Mouse (Mus musculus) kidney, embryonic 15.5 days (tissue): ENCODE measurements around the gene Tnk1. TPM values are rescaled to one million over a fixed set of nuclear protein-coding genes. Genes with fewer than 3 reads are reported as not detected.

Experiments
- ATAC-seq: fragments of 200-750 bp; cut with Nextera tagmentation; replicated peaks from 2 replicates; pipeline ENCODE4 v1.8.0; 2017; ENCODE audit warnings: moderate TSS enrichment; ENCODE audit not compliant: low FRiP score
- H3K27ac ChIP-seq: fragments of 300-500 bp; sonication (generic); 2 replicates; pipeline ENCODE4 v1.5.1; 2015; ENCODE audit warnings: mild to moderate bottlenecking, inconsistent platforms
- H3K27me3 ChIP-seq: fragments of 300-500 bp; sonication (generic); 2 replicates; pipeline ENCODE4 v1.6.1; 2015; ENCODE audit warnings: inconsistent platforms
- H3K36me3 ChIP-seq: fragments of 300-500 bp; sonication (generic); 2 replicates; pipeline ENCODE4 v1.6.1; 2015; ENCODE audit warnings: inconsistent platforms
- H3K4me1 ChIP-seq: fragments of 300-500 bp; sonication (generic); 2 replicates; pipeline ENCODE4 v1.6.1; 2015; ENCODE audit warnings: inconsistent platforms
- H3K4me2 ChIP-seq: fragments of 300-500 bp; sonication (generic); 2 replicates; pipeline ENCODE4 v1.6.1; 2015; ENCODE audit warnings: moderate library complexity, mild to moderate bottlenecking, inconsistent platforms
- H3K4me3 ChIP-seq: fragments of 300-500 bp; sonication (generic); replicated peaks from 2 replicates; pipeline ENCODE4 v1.5.1; 2015; ENCODE audit warnings: mild to moderate bottlenecking, inconsistent platforms
- H3K9ac ChIP-seq: fragments of 300-500 bp; sonication (generic); 2 replicates; pipeline ENCODE4 v1.6.1; 2015; ENCODE audit warnings: mild to moderate bottlenecking, inconsistent platforms
- H3K9me3 ChIP-seq: fragments of 300-500 bp; sonication (generic); replicated peaks from 2 replicates; pipeline ENCODE4 v1.6.1; 2016; ENCODE audit warnings: inconsistent platforms
- WGBS: fragments of 180-500 bp; shearing (Covaris S2); methylation state at CpG from one replicate; pipeline ENCODE4 v1.1.7; 2015; ENCODE audit warnings: mixed read lengths; 5-methylcytosine and 5-hydroxymethylcytosine counted together
- microRNA-seq: library from miRNA; unstranded; fragments of <30 nt; microRNA quantifications from one replicate; pipeline ENCODE4, GENCODE M21; 2016
- polyA plus RNA-seq: library from polyadenylated mRNA; unstranded; fragments of >200 nt; fragmentation: Nextera tagmentation; extraction: Ambion mirVana; gene quantifications from 2 replicates; pipeline ENCODE4 v1.2.1, GENCODE M21; 2015

Tnk1 gene
- polyA plus RNA-seq, 1 experiment from 2014 or later = 7.3 TPM

GRCm38 (mm10) chr11:69806378-69806777, 52.2 kb downstream of the Tnk1 start:
- Histone ChIP-seq H3K4me1 (peaks cover 38% of the 10 kb centered on the region), H3K4me2 (no peak overlapping the region), H3K9me3 (no peaks in the 10 kb centered on the region), H3K36me3 (no peaks in the 10 kb centered on the region), H3K27me3 (peaks cover 44% of the 10 kb centered on the region), H3K27ac (no peak overlapping the region), H3K4me3 (no peak overlapping the region), H3K9ac (no peak overlapping the region)
- WGBS = 88% methylated on average over 4 of the region's 4 CpGs
- no peak for ATAC-seq

DNA sequence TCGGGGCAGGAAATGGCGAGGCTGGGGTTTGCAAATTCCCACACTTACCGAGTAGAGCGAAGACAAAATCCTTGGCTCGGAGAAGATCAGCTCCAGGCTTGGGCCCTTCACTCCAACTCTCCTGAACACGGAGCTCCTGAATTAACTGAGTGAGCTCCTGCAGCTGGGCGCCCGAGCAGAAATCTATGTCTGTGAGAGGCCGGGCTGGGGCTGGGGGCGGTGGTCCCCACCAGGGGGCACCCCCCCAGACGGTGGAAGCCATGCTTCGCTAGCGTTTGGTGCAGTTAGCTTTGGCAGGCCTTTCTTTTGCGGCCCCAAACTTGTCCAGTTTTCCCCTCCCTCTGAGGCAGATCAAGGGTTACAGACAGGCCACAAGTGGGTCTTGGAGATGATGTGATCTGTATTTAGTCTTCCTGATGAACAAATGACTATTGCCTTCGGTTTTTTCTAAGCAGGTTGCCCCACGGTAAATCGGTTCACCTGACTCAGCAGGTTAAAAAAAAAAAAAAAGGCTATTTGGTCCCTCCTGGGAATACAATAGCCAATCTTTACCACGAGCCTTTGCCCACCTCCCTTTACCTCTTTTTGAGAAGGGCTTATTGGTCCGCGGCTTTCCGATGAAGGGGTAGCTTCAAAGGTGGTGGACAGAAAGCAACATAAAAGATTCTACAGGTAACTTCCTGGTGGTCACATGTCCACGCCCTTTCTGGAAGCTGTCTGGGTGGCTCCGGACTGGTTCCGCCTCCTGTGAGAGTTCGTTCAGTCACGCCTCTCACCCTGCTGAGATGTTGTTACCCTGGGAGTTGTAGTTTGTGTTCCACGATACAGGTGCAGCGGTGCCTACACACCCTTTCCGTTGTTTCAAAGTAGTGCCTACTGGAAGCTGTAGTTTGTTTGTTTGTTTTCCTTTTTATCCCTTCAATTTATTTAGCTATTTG, 53.3 kb downstream of the Tnk1 start, which contains the start of gene Tmem102:
TSS of gene Tmem102 (minus strand) at position 653 of the 938 bp plus-strand sequence.
- 6% methylated on average over 29 of the region's 29 CpGs for WGBS
- Histone ChIP-seq H3K27ac (no peak within 1 kb of the TSS), H3K4me2 (peak within 1 kb of the TSS; percentile 93), H3K9ac (peak within 1 kb of the TSS; percentile 46), H3K4me3 (peak within 1 kb of the TSS; percentile 61), H3K9me3 (no peaks in the 10 kb centered on the region), H3K27me3 (peaks cover 47% of the 10 kb centered on the region), H3K36me3 (no peaks in the 10 kb centered on the region), H3K4me1 (peaks cover 49% of the 10 kb centered on the region)
- no peak for ATAC-seq

GRCm38 (mm10) chr11:69804652-69804940, 53.9 kb downstream of the Tnk1 start:
- no peaks in the 10 kb centered on the region for H3K9me3 ChIP-seq
- H3K36me3 ChIP-seq = no peaks in the 10 kb centered on the region
- peak overlapping the region; percentile 46 for H3K9ac ChIP-seq
- H3K27me3 ChIP-seq = peaks cover 47% of the 10 kb centered on the region
- WGBS = 7% methylated on average over 12 of the region's 12 CpGs
- H3K27ac ChIP-seq = no peak overlapping the region
- peak overlapping the region; percentile 93 for H3K4me2 ChIP-seq
- H3K4me1 ChIP-seq = peaks cover 55% of the 10 kb centered on the region
- peak overlapping the region; percentile 61 for H3K4me3 ChIP-seq
- ATAC-seq = no peak

- ATAC-seq = peak; percentile 52
- no peak overlapping the region for H3K27ac ChIP-seq
Observed at GRCm38 (mm10) chr11:69803786-69804651, 54.5 kb downstream of the Tnk1 start.

GRCm38 (mm10) chr11:69803328-69803727, 55.2 kb downstream of the Tnk1 start:
- Histone ChIP-seq H3K36me3 (no peaks in the 10 kb centered on the region), H3K27me3 (peaks cover 48% of the 10 kb centered on the region), H3K9ac (peak overlapping the region; percentile 62), H3K4me1 (peaks cover 63% of the 10 kb centered on the region), H3K4me3 (peak overlapping the region; percentile 61), H3K27ac (0 out of 2 replicates have a peak overlapping the region, but pooled peaks have one; percentile 4), H3K9me3 (no peaks in the 10 kb centered on the region), H3K4me2 (peak overlapping the region; percentile 93)
- ATAC-seq = peak; percentile 3; the same call in 1 of the 2 replicates
- whole genome bisulfite sequencing = 2% methylated on average over 12 of the region's 12 CpGs

More at GRCm38 (mm10) chr11:69803786-69804651, 54.5 kb downstream of the Tnk1 start:
- H3K36me3 ChIP-seq = no peaks in the 10 kb centered on the region
- peaks cover 47% of the 10 kb centered on the region for H3K27me3 ChIP-seq
- H3K4me1 ChIP-seq = peaks cover 61% of the 10 kb centered on the region
- H3K9ac ChIP-seq = peak overlapping the region; percentile 62
- peak overlapping the region; percentile 61 for H3K4me3 ChIP-seq
- WGBS = 1% methylated on average over 60 of the region's 60 CpGs
- no peaks in the 10 kb centered on the region for H3K9me3 ChIP-seq
- H3K4me2 ChIP-seq = peak overlapping the region; percentile 93

DNA sequence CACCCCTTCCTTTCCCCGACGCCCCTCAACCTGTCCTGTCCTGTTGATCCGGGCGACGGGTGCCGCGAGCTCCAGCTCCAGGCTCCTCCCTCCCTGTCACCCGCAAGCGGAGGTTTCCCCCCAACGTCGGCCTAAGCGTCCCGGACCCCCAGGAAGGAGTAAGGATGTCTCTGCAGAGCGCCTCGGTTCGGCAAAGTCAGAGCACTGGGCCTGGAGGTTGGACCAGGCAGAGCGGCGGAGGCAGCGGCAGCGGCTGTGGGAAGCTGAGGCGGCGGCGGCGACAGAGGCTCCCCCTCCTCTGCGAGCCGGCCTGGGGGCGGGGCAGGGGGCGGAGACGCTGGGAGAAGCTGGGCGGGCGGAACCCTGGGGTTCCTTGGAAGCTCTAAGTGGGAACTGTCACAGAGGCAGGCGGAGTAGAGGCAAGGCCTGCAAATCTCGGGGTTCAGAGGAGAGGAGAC, 55.9 kb downstream of the Tnk1 start:
- under 1% methylated on average over 33 of the region's 33 CpGs for whole genome bisulfite sequencing
- 0 out of 2 replicates have a peak, but pooled peaks have one; percentile 5 for ATAC-seq
- H3K4me2 ChIP-seq = peak overlapping the region; percentile 93
- peaks cover 63% of the 10 kb centered on the region for H3K4me1 ChIP-seq
- no peaks in the 10 kb centered on the region for H3K36me3 ChIP-seq
- 0 out of 2 replicates have a peak overlapping the region, but pooled peaks have one; percentile 28 for H3K27ac ChIP-seq
- peak overlapping the region; percentile 61 for H3K4me3 ChIP-seq
- H3K9me3 ChIP-seq = no peaks in the 10 kb centered on the region
- peaks cover 54% of the 10 kb centered on the region for H3K27me3 ChIP-seq
- peak overlapping the region; percentile 62 for H3K9ac ChIP-seq

DNA sequence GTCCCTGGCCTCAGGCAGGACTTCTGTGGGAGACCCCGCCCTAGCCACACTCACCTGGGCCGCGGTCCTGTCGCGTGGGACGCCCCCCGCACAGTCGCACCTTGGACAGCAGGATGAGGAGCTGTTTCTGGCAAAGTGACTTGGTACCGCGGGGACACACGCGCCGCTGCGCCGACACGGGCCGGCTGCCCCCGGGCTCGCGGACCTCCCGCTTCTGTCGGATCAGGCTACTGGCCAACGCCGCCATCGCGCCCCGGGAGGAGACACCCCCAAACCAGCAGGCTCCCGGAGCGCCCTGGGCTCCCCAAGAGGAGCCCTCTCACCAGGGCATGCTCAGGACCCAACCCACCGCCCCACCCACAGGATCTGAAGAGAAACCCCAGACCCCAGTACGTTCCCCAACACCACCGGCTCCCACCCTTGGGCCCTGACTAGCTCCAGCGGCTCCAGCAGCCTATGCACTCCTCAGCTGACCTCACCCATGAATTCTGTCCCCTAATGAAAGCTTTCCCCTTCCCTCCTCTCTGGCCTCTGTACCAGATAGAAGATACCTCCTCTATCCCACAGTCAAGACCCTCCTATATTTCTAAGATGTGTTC, 57.1 kb downstream of the Tnk1 start, which contains the start of gene Fgf11:
TSS of gene Fgf11 (minus strand) at position 479 of the 599 bp plus-strand sequence.
- Histone ChIP-seq H3K9me3 (no peaks in the 10 kb centered on the region), H3K4me3 (peak within 1 kb of the TSS; percentile 61), H3K4me1 (peaks cover 63% of the 10 kb centered on the region), H3K27ac (peak within 1 kb of the TSS; percentile 83), H3K9ac (peak within 1 kb of the TSS; percentile 62), H3K27me3 (peaks cover 62% of the 10 kb centered on the region), H3K4me2 (peak within 1 kb of the TSS; percentile 93), H3K36me3 (no peaks in the 10 kb centered on the region)
- ATAC-seq = no peak
- WGBS = under 1% methylated on average over 32 of the region's 33 CpGs

Small RNAs within 50 kb of the gene (microRNA-seq; reads per million reads assigned to microRNA genes)
- not detected for gene Mir6924

Other genes with a start within 250 kb of the Tnk1 start
- 0.30 and 0.49 TPM in 2 replicates for gene Shbg, start 240.8 kb downstream of the Tnk1 start, polyA plus RNA-seq
- 17.8 and 23.1 TPM in 2 replicates for gene Sat2, start 236.7 kb downstream of the Tnk1 start, polyA plus RNA-seq
- 29.2 TPM in 2 replicates for gene Fxr2, start 225.7 kb downstream of the Tnk1 start, polyA plus RNA-seq
- 0.18 and 0.19 TPM in 2 replicates for gene Sox15, start 203.4 kb downstream of the Tnk1 start, polyA plus RNA-seq
- 71.8 and 78.0 TPM in 2 replicates for gene Mpdu1, start 196.1 kb downstream of the Tnk1 start, polyA plus RNA-seq
- gene Cd68, start 192.6 kb downstream of the Tnk1 start, polyA plus RNA-seq = 10.0 and 14.1 TPM in 2 replicates
- 586 and 589 TPM in 2 replicates for gene Eif4a1, start 186.3 kb downstream of the Tnk1 start, polyA plus RNA-seq
- gene Senp3, start 176.6 kb downstream of the Tnk1 start, polyA plus RNA-seq = 91.6 and 95.2 TPM in 2 replicates
- 0.45 and 0.53 TPM in 2 replicates for gene Tnfsf13, start 172.9 kb downstream of the Tnk1 start, polyA plus RNA-seq
- gene Tnfsf12, start 162.9 kb downstream of the Tnk1 start, polyA plus RNA-seq = 9.1 and 11.1 TPM in 2 replicates
- 4.5 and 7.0 TPM in 2 replicates for gene Tnfsfm13, start 162.6 kb downstream of the Tnk1 start, polyA plus RNA-seq
- 29.9 and 31.1 TPM in 2 replicates for gene Polr2a, start 100.1 kb downstream of the Tnk1 start, polyA plus RNA-seq
- 0.27 and 0.36 TPM in 2 replicates for gene Slc35g3, start 96.8 kb downstream of the Tnk1 start, polyA plus RNA-seq
- 1.9 and 2.8 TPM in 2 replicates for gene Zbtb4, start 92.8 kb downstream of the Tnk1 start, polyA plus RNA-seq
- gene Chrnb1, start 62.8 kb downstream of the Tnk1 start, polyA plus RNA-seq = 11.4 and 12.3 TPM in 2 replicates
- 2.0 and 2.5 TPM in 2 replicates for gene Fgf11, start 56.9 kb downstream of the Tnk1 start, polyA plus RNA-seq
- gene Tmem102, start 53.1 kb downstream of the Tnk1 start, polyA plus RNA-seq = 8.3 TPM in 2 replicates
- not detected in 2 replicates for gene Gm39566, start 43.4 kb downstream of the Tnk1 start, polyA plus RNA-seq
- not detected in 2 replicates for gene Spem2, start 40.3 kb downstream of the Tnk1 start, polyA plus RNA-seq
- gene Spem1, start 36.5 kb downstream of the Tnk1 start, polyA plus RNA-seq = 0.14 and 0.32 TPM in 2 replicates
- gene Nlgn2, start 20.9 kb downstream of the Tnk1 start, polyA plus RNA-seq = 5.6 and 7.6 TPM in 2 replicates
- 409 and 443 TPM in 2 replicates for gene Tmem256, start 20.2 kb downstream of the Tnk1 start, polyA plus RNA-seq
- 96.5 and 105 TPM in 2 replicates for gene Plscr3, start 12.4 kb downstream of the Tnk1 start, polyA plus RNA-seq
- 0.32 TPM in 1 of 2 replicates, not detected in the other for gene Tmem95, start 19.3 kb upstream of the Tnk1 start, polyA plus RNA-seq
- 9.4 and 10.1 TPM in 2 replicates for gene Kctd11, start 22.7 kb upstream of the Tnk1 start, polyA plus RNA-seq
- 0.58 and 0.62 TPM in 2 replicates for gene Acap1, start 36.8 kb upstream of the Tnk1 start, polyA plus RNA-seq
- gene 2810408A11Rik, start 42.3 kb upstream of the Tnk1 start, polyA plus RNA-seq = 12.6 and 13.0 TPM in 2 replicates
- 9.3 and 10.8 TPM in 2 replicates for gene Neurl4, start 42.3 kb upstream of the Tnk1 start, polyA plus RNA-seq
- 77.8 and 86.2 TPM in 2 replicates for gene Gps2, start 55.2 kb upstream of the Tnk1 start, polyA plus RNA-seq
- 1,729 and 1,795 TPM in 2 replicates for gene Eif5a, start 63.2 kb upstream of the Tnk1 start, polyA plus RNA-seq
- gene Ybx2, start 77.1 kb upstream of the Tnk1 start, polyA plus RNA-seq = 6.3 and 7.5 TPM in 2 replicates
- gene Slc2a4, start 89.5 kb upstream of the Tnk1 start, polyA plus RNA-seq = 17.3 and 22.1 TPM in 2 replicates
- gene Cldn7, start 106.0 kb upstream of the Tnk1 start, polyA plus RNA-seq = 173 and 178 TPM in 2 replicates
- 31.0 and 31.7 TPM in 2 replicates for gene Ctdnep1, start 122.4 kb upstream of the Tnk1 start, polyA plus RNA-seq
- gene Elp5, start 123.8 kb upstream of the Tnk1 start, polyA plus RNA-seq = 116 and 120 TPM in 2 replicates
- gene Gabarap, start 132.4 kb upstream of the Tnk1 start, polyA plus RNA-seq = 447 and 450 TPM in 2 replicates
- 75.8 and 78.8 TPM in 2 replicates for gene Phf23, start 137.0 kb upstream of the Tnk1 start, polyA plus RNA-seq
- gene Dvl2, start 141.9 kb upstream of the Tnk1 start, polyA plus RNA-seq = 38.2 and 43.2 TPM in 2 replicates
- gene Acadvl, start 156.7 kb upstream of the Tnk1 start, polyA plus RNA-seq = 78.1 and 83.0 TPM in 2 replicates
- gene Dlg4, start 158.2 kb upstream of the Tnk1 start, polyA plus RNA-seq = 12.9 and 15.2 TPM in 2 replicates
- gene Asgr1, start 195.4 kb upstream of the Tnk1 start, polyA plus RNA-seq = 1.3 and 2.3 TPM in 2 replicates
- gene Asgr2, start 233.9 kb upstream of the Tnk1 start, polyA plus RNA-seq = 0.18 and 0.28 TPM in 2 replicates